Mouse (Mus musculus) central nervous system, embryonic 14 days (tissue): ENCODE data around the gene Ccl8. TPM values are rescaled to one million over a fixed set of nuclear protein-coding genes. Genes with fewer than 3 reads are reported as not detected.

Experiments used
- polyA plus RNA-seq: library from polyadenylated mRNA; depleted of rRNA; stranded (reverse); fragments of >200 nt; gene quantifications from 2 replicates; pipeline ENCODE4 v1.2.3, GENCODE M21; 2012; rRNA removed

The Ccl8 gene
- 0.18 and 0.22 TPM in 2 replicates for polyA plus RNA-seq

GRCm38 (mm10) chr11:82114885-82115284 is at the start of gene Ccl8:
Ccl8 (plus strand) TSS chr11:82115185.

GRCm38 (mm10) chr11:82101529-82101928 is 13.5 kb upstream of the Ccl8 start, which contains the start of gene Ccl12:
Ccl12 (plus strand) TSS chr11:82101845.

Other genes starting within 250 kb of the Ccl8 start
- 12.1 and 12.9 TPM in 2 replicates for gene Asic2, start 146.7 kb upstream of the Ccl8 start, polyA plus RNA-seq
- gene Ccl2, start 79.6 kb upstream of the Ccl8 start, polyA plus RNA-seq: 6.3 and 12.7 TPM in 2 replicates
- gene Gm17268, start 76.6 kb upstream of the Ccl8 start, polyA plus RNA-seq: not detected in 2 replicates
- gene Ccl7, start 69.5 kb upstream of the Ccl8 start, polyA plus RNA-seq: 1.9 and 2.5 TPM in 2 replicates
- 0.54 and 3.5 TPM in 2 replicates for gene Ccl11, start 57.4 kb upstream of the Ccl8 start, polyA plus RNA-seq
- gene Ccl12, start 13.3 kb upstream of the Ccl8 start, polyA plus RNA-seq: 9.7 and 15.1 TPM in 2 replicates
- 0.36 TPM in 1 of 2 replicates, not detected in the other for gene Ccl1, start 190.5 kb downstream of the Ccl8 start, polyA plus RNA-seq